Mouse (Mus musculus): ENCODE measurements at regions not wholly inside any gene's neighbourhood (a gene's known extent, or its start where the extent isn't known, plus 50 kb on each side); places are given as distances from the start of the nearest gene placed in this dataset.
A peak's percentile ranks its signal among the peaks of the same experiment; 100 is the strongest.

GRCm38 (mm10) chr6:112204956-112205355, 68.6 kb upstream of the Lmcd1 start:
- H3K9me3 ChIP-seq (ENCODE audit: control insufficient read depth, low read length): no peaks in the 10 kb centered on the region
- H3K4me3 ChIP-seq (ENCODE audit: low read depth, low read length): no peak overlapping the region
- no peak overlapping the region for H3K27ac ChIP-seq (ENCODE audit: low read depth, low read length)
- WGBS: 77% methylated on average over 2 of the region's 2 CpGs
- 0 out of 2 replicates have a peak, but pooled peaks cover 1% of the 10 kb centered on the region for H3K4me1 ChIP-seq (ENCODE audit: control insufficient read depth, insufficient read depth, low read length)
- no peak overlapping the region for H3K4me2 ChIP-seq (ENCODE audit: low read depth, low read length)
- H3K27me3 ChIP-seq (ENCODE audit: control insufficient read depth, insufficient read depth, low read length): no peaks in the 10 kb centered on the region
- no peak for ATAC-seq (ENCODE audit: low read depth)
- no peaks in the 10 kb centered on the region for H3K36me3 ChIP-seq (ENCODE audit: control insufficient read depth, insufficient read depth, low read length)
- H3K9ac ChIP-seq (replicated peaks; ENCODE audit: low read depth, low read length): no peak overlapping the region

GRCm38 (mm10) chr6:112205420-112205995, 68.0 kb upstream of the Lmcd1 start:
- WGBS: 84% methylated on average over 11 of the region's 11 CpGs
- no peak overlapping the region for H3K9ac ChIP-seq (replicated peaks; ENCODE audit: low read depth, low read length)
- ATAC-seq (ENCODE audit: low read depth): no peak

GRCm38 (mm10) chr6:112207229-112207628, 66.3 kb upstream of the Lmcd1 start:
- peak; percentile 70; the same call in 1 of the 2 replicates for ATAC-seq (ENCODE audit: low read depth)
- Histone ChIP-seq H3K36me3 (ENCODE audit: control insufficient read depth, insufficient read depth, low read length) (no peaks in the 10 kb centered on the region), H3K4me3 (ENCODE audit: low read depth, low read length) (no peak overlapping the region), H3K4me2 (ENCODE audit: low read depth, low read length) (no peak overlapping the region), H3K27ac (ENCODE audit: low read depth, low read length) (no peak overlapping the region), H3K9me3 (ENCODE audit: control insufficient read depth, low read length) (no peaks in the 10 kb centered on the region), H3K27me3 (ENCODE audit: control insufficient read depth, insufficient read depth, low read length) (no peaks in the 10 kb centered on the region), H3K9ac (replicated peaks; ENCODE audit: low read depth, low read length) (no peak overlapping the region), H3K4me1 (ENCODE audit: control insufficient read depth, insufficient read depth, low read length) (0 out of 2 replicates have a peak, but pooled peaks cover 3% of the 10 kb centered on the region)
- WGBS: 43% methylated on average over 5 of the region's 5 CpGs

More at GRCm38 (mm10) chr6:112205420-112205995, 68.0 kb upstream of the Lmcd1 start:
- Histone ChIP-seq H3K9me3 (ENCODE audit: control insufficient read depth, low read length) (no peaks in the 10 kb centered on the region), H3K27me3 (ENCODE audit: control insufficient read depth, insufficient read depth, low read length) (no peaks in the 10 kb centered on the region), H3K36me3 (ENCODE audit: control insufficient read depth, insufficient read depth, low read length) (no peaks in the 10 kb centered on the region), H3K4me2 (ENCODE audit: low read depth, low read length) (no peak overlapping the region), H3K27ac (ENCODE audit: low read depth, low read length) (no peak overlapping the region), H3K4me3 (ENCODE audit: low read depth, low read length) (no peak overlapping the region), H3K4me1 (ENCODE audit: control insufficient read depth, insufficient read depth, low read length) (0 out of 2 replicates have a peak, but pooled peaks cover 3% of the 10 kb centered on the region)

GRCm38 (mm10) chr6:112210238-112210950, 63.2 kb upstream of the Lmcd1 start:
- Histone ChIP-seq H3K4me2 (ENCODE audit: low read depth, low read length) (no peak overlapping the region), H3K4me1 (ENCODE audit: control insufficient read depth, insufficient read depth, low read length) (0 out of 2 replicates have a peak, but pooled peaks cover 3% of the 10 kb centered on the region), H3K27me3 (ENCODE audit: control insufficient read depth, insufficient read depth, low read length) (no peaks in the 10 kb centered on the region), H3K36me3 (ENCODE audit: control insufficient read depth, insufficient read depth, low read length) (no peaks in the 10 kb centered on the region), H3K27ac (ENCODE audit: low read depth, low read length) (peak overlapping the region; percentile 73; the same call in 1 of the 2 replicates), H3K4me3 (ENCODE audit: low read depth, low read length) (no peak overlapping the region), H3K9ac (replicated peaks; ENCODE audit: low read depth, low read length) (no peak overlapping the region), H3K9me3 (ENCODE audit: control insufficient read depth, low read length) (no peaks in the 10 kb centered on the region)
- ATAC-seq (ENCODE audit: low read depth): peak; percentile 93
- WGBS: 40% methylated on average over 8 of the region's 8 CpGs

- 96% methylated on average over 3 of the region's 3 CpGs for WGBS
- H3K9me3 ChIP-seq (ENCODE audit: control insufficient read depth, low read length): no peaks in the 10 kb centered on the region
- no peak overlapping the region for H3K4me3 ChIP-seq (ENCODE audit: low read depth, low read length)
- ATAC-seq (ENCODE audit: low read depth): no peak
- H3K36me3 ChIP-seq (ENCODE audit: control insufficient read depth, insufficient read depth, low read length): no peaks in the 10 kb centered on the region
- no peak overlapping the region for H3K9ac ChIP-seq (replicated peaks; ENCODE audit: low read depth, low read length)
- H3K4me2 ChIP-seq (ENCODE audit: low read depth, low read length): no peak overlapping the region
- no peaks in the 10 kb centered on the region for H3K27me3 ChIP-seq (ENCODE audit: control insufficient read depth, insufficient read depth, low read length)
- no peak overlapping the region for H3K27ac ChIP-seq (ENCODE audit: low read depth, low read length)
- H3K4me1 ChIP-seq (ENCODE audit: control insufficient read depth, insufficient read depth, low read length): no peaks in the 10 kb centered on the region
Observed at GRCm38 (mm10) chr6:112216868-112217267, 56.7 kb upstream of the Lmcd1 start.

- H3K9ac ChIP-seq (replicated peaks; ENCODE audit: low read depth, low read length): no peak overlapping the region
- no peak overlapping the region for H3K4me3 ChIP-seq (ENCODE audit: low read depth, low read length)
- H3K27ac ChIP-seq (ENCODE audit: low read depth, low read length): no peak overlapping the region
- no peaks in the 10 kb centered on the region for H3K36me3 ChIP-seq (ENCODE audit: control insufficient read depth, insufficient read depth, low read length)
- H3K4me2 ChIP-seq (ENCODE audit: low read depth, low read length): no peak overlapping the region
- 62% methylated on average over 1 of the region's 1 CpGs for WGBS
- ATAC-seq (ENCODE audit: low read depth): no peak
- no peaks in the 10 kb centered on the region for H3K4me1 ChIP-seq (ENCODE audit: control insufficient read depth, insufficient read depth, low read length)
- no peaks in the 10 kb centered on the region for H3K27me3 ChIP-seq (ENCODE audit: control insufficient read depth, insufficient read depth, low read length)
- H3K9me3 ChIP-seq (ENCODE audit: control insufficient read depth, low read length): no peaks in the 10 kb centered on the region
Observed at GRCm38 (mm10) chr6:112218248-112218647, 55.3 kb upstream of the Lmcd1 start.

GRCm38 (mm10) chr6:112219641-112220040, 53.9 kb upstream of the Lmcd1 start:
- Histone ChIP-seq H3K9ac (replicated peaks; ENCODE audit: low read depth, low read length) (no peak overlapping the region), H3K4me3 (ENCODE audit: low read depth, low read length) (no peak overlapping the region), H3K4me1 (ENCODE audit: control insufficient read depth, insufficient read depth, low read length) (no peaks in the 10 kb centered on the region), H3K9me3 (ENCODE audit: control insufficient read depth, low read length) (no peaks in the 10 kb centered on the region), H3K4me2 (ENCODE audit: low read depth, low read length) (no peak overlapping the region), H3K36me3 (ENCODE audit: control insufficient read depth, insufficient read depth, low read length) (no peaks in the 10 kb centered on the region), H3K27me3 (ENCODE audit: control insufficient read depth, insufficient read depth, low read length) (no peaks in the 10 kb centered on the region), H3K27ac (ENCODE audit: low read depth, low read length) (no peak overlapping the region)
- ATAC-seq (ENCODE audit: low read depth): no peak
- WGBS: 92% methylated on average over 7 of the region's 7 CpGs

GRCm38 (mm10) chr6:112220149-112220548, 53.4 kb upstream of the Lmcd1 start:
- 85% methylated on average over 3 of the region's 3 CpGs for WGBS
- no peak for ATAC-seq (ENCODE audit: low read depth)
- Histone ChIP-seq H3K9me3 (ENCODE audit: control insufficient read depth, low read length) (no peaks in the 10 kb centered on the region), H3K9ac (replicated peaks; ENCODE audit: low read depth, low read length) (no peak overlapping the region), H3K4me3 (ENCODE audit: low read depth, low read length) (no peak overlapping the region), H3K36me3 (ENCODE audit: control insufficient read depth, insufficient read depth, low read length) (no peaks in the 10 kb centered on the region), H3K4me2 (ENCODE audit: low read depth, low read length) (no peak overlapping the region), H3K27me3 (ENCODE audit: control insufficient read depth, insufficient read depth, low read length) (no peaks in the 10 kb centered on the region), H3K4me1 (ENCODE audit: control insufficient read depth, insufficient read depth, low read length) (no peaks in the 10 kb centered on the region), H3K27ac (ENCODE audit: low read depth, low read length) (no peak overlapping the region)

- WGBS: 92% methylated on average over 2 of the region's 2 CpGs
- ATAC-seq (ENCODE audit: low read depth): no peak
Observed at GRCm38 (mm10) chr6:112221373-112221772, 52.2 kb upstream of the Lmcd1 start.

More at GRCm38 (mm10) chr6:112221373-112221772, 52.2 kb upstream of the Lmcd1 start:
- Histone ChIP-seq H3K4me2 (ENCODE audit: low read depth, low read length) (no peak overlapping the region), H3K27me3 (ENCODE audit: control insufficient read depth, insufficient read depth, low read length) (no peaks in the 10 kb centered on the region), H3K4me1 (ENCODE audit: control insufficient read depth, insufficient read depth, low read length) (no peaks in the 10 kb centered on the region), H3K4me3 (ENCODE audit: low read depth, low read length) (no peak overlapping the region), H3K36me3 (ENCODE audit: control insufficient read depth, insufficient read depth, low read length) (no peaks in the 10 kb centered on the region), H3K9me3 (ENCODE audit: control insufficient read depth, low read length) (no peaks in the 10 kb centered on the region), H3K9ac (replicated peaks; ENCODE audit: low read depth, low read length) (no peak overlapping the region), H3K27ac (ENCODE audit: low read depth, low read length) (no peak overlapping the region)
